ENCODE assay signal across 8 mouse cellular contexts in genomic region chr4:106614180-106614797, GRCm38 (mm10). TPM values are rescaled to one million over a fixed set of nuclear protein-coding genes. Genes with fewer than 3 reads are reported as not detected.
A peak's percentile ranks its signal among the peaks of the same experiment; 100 is the strongest.
DNase-seq lines count a peak whose midpoint lies in the region; ATAC-seq and TF ChIP-seq lines count a peak whose summit lies in the region.

No protein-coding gene starts in this region.

- TF ChIP-seq EP300 in heart, adult 2 months (IDR thresholded peaks at IDR 0.05; ENCODE audit: insufficient read depth, low read depth, low read length), result no peak

- TF ChIP-seq CTCF in heart, adult 2 months (IDR thresholded peaks at IDR 0.05), result peak; percentile 92

- H3K27ac ChIP-seq in embryonic facial prominence, embryonic 11.5 days (replicated peaks; ENCODE audit: low read depth, low read length), result no peak overlapping the region
- H3K27ac ChIP-seq in heart, adult 2 months, result no peak overlapping the region
- no peak overlapping the region for H3K27ac ChIP-seq in limb, embryonic 13.5 days
- H3K27ac ChIP-seq in midbrain, embryonic 14.5 days (replicated peaks; ENCODE audit: low read depth, low read length), result no peak overlapping the region

- peak; percentile 74 for DNase-seq in 3T3-L1 (ENCODE audit: low read depth, low spot score)
- DNase-seq in adrenal gland, postnatal 14 days, result peak; percentile 80
- peak; percentile 83 for DNase-seq in embryonic facial prominence, embryonic 11.5 days (ENCODE audit: low spot score)
- peak; percentile 36 to 58 for DNase-seq in heart, adult 2 months
- peak; percentile 42 to 73 for DNase-seq in kidney, adult 8-10 months
- peak; percentile 90 for DNase-seq in midbrain, embryonic 14.5 days
- DNase-seq in spleen, postnatal 36 days (ENCODE audit: low spot score in 2 of 2), result peak; percentile 30 to 32

- H3K4me2 ChIP-seq in embryonic facial prominence, embryonic 11.5 days (ENCODE audit: low read depth, low read length), result no peak overlapping the region
- no peak overlapping the region for H3K4me2 ChIP-seq in limb, embryonic 13.5 days (replicated peaks)
- no peak overlapping the region for H3K4me2 ChIP-seq in midbrain, embryonic 14.5 days (ENCODE audit: low read length)

- H3K4me3 ChIP-seq in embryonic facial prominence, embryonic 11.5 days (ENCODE audit: low read depth, low read length), result no peak overlapping the region
- H3K4me3 ChIP-seq in heart, adult 2 months, result no peak overlapping the region
- no peak overlapping the region for H3K4me3 ChIP-seq in limb, embryonic 13.5 days
- H3K4me3 ChIP-seq in midbrain, embryonic 14.5 days (replicated peaks; ENCODE audit: low read depth, low read length), result no peak overlapping the region

- H3K9ac ChIP-seq in embryonic facial prominence, embryonic 11.5 days (replicated peaks; ENCODE audit: low read length), result no peak overlapping the region
- no peak overlapping the region for H3K9ac ChIP-seq in heart, adult 2 months (ENCODE audit: low read depth, low read length)
- no peak overlapping the region for H3K9ac ChIP-seq in limb, embryonic 13.5 days
- no peak overlapping the region for H3K9ac ChIP-seq in midbrain, embryonic 14.5 days (replicated peaks; ENCODE audit: low read length)

- H3K79me2 ChIP-seq in heart, adult 2 months (replicated peaks; ENCODE audit: control insufficient read depth, insufficient read depth, low read length), result no peaks in the 10 kb centered on the region

- ATAC-seq in embryonic facial prominence, embryonic 11.5 days (replicated peaks; ENCODE audit: insufficient number of reproducible peaks, low FRiP score, low TSS enrichment, low read depth), result peak; percentile 68; the same call in 1 of the 2 replicates
- peak; percentile 71 for ATAC-seq in limb, embryonic 13.5 days (ENCODE audit: low FRiP score, low read depth)
- peak; percentile 69; the same call in 1 of the 2 replicates for ATAC-seq in midbrain, embryonic 14.5 days (ENCODE audit: low FRiP score, low TSS enrichment)

- no peaks in the 10 kb centered on the region; the same call in 1 of the 2 replicates for H3K4me1 ChIP-seq in embryonic facial prominence, embryonic 11.5 days (ENCODE audit: control insufficient read depth, insufficient read depth, low read length)
- H3K4me1 ChIP-seq in heart, adult 2 months (ENCODE audit: control insufficient read depth, insufficient read depth, low read length), result no peaks in the 10 kb centered on the region
- peaks cover 10% of the 10 kb centered on the region for H3K4me1 ChIP-seq in limb, embryonic 13.5 days
- H3K4me1 ChIP-seq in midbrain, embryonic 14.5 days (ENCODE audit: control insufficient read depth, insufficient read depth, low read length), result peaks cover 6% of the 10 kb centered on the region; the same call in 1 of the 2 replicates

- no peaks in the 10 kb centered on the region for H3K36me3 ChIP-seq in embryonic facial prominence, embryonic 11.5 days (replicated peaks; ENCODE audit: control insufficient read depth, insufficient read depth, low read depth, low read length)
- no peaks in the 10 kb centered on the region for H3K36me3 ChIP-seq in heart, adult 2 months (ENCODE audit: control insufficient read depth, insufficient read depth, low read length)
- no peaks in the 10 kb centered on the region for H3K36me3 ChIP-seq in limb, embryonic 13.5 days
- no peaks in the 10 kb centered on the region for H3K36me3 ChIP-seq in midbrain, embryonic 14.5 days (ENCODE audit: control insufficient read depth, insufficient read depth, low read length)

- H3K9me3 ChIP-seq in embryonic facial prominence, embryonic 11.5 days (replicated peaks; ENCODE audit: control insufficient read depth, low read length), result no peaks in the 10 kb centered on the region
- no peaks in the 10 kb centered on the region for H3K9me3 ChIP-seq in limb, embryonic 13.5 days
- no peaks in the 10 kb centered on the region for H3K9me3 ChIP-seq in midbrain, embryonic 14.5 days (ENCODE audit: control insufficient read depth, low read length)

- H3K27me3 ChIP-seq in embryonic facial prominence, embryonic 11.5 days (ENCODE audit: control insufficient read depth, insufficient read depth, low read length), result no peaks in the 10 kb centered on the region
- no peaks in the 10 kb centered on the region for H3K27me3 ChIP-seq in heart, adult 2 months (ENCODE audit: control insufficient read depth, insufficient read depth, low read length)
- H3K27me3 ChIP-seq in limb, embryonic 13.5 days, result peaks cover 9% of the 10 kb centered on the region
- peaks cover 5% of the 10 kb centered on the region; the same call in 1 of the 2 replicates for H3K27me3 ChIP-seq in midbrain, embryonic 14.5 days (ENCODE audit: control insufficient read depth, insufficient read depth, low read length)

- intact Hi-C loops in heart, adult 2 months (cut with DNase I), result loop anchor here (1.0 kb wide), 1 partner anchor 94 kb away; no protein-coding TSS in a partner anchor

- 39% methylated on average over 7 of the region's 7 CpGs for WGBS in embryonic facial prominence, embryonic 11.5 days
- 50% methylated on average over 7 of the region's 7 CpGs for WGBS in heart, adult 2 months
- 40% methylated on average over 7 of the region's 7 CpGs for WGBS in limb, embryonic 13.5 days
- 42% methylated on average over 7 of the region's 7 CpGs for WGBS in midbrain, embryonic 14.5 days

- TF ChIP-seq POLR2A in heart, adult 2 months (IDR thresholded peaks at IDR 0.05; ENCODE audit: insufficient read depth, low read depth, low read length), result no peak

RNA-seq across cellular contexts. Expression of gene Lexm, which starts 2.8 kb away (rescaled TPM):
- not detected in 2 replicates for total RNA-seq in adrenal gland, postnatal 14 days (2021)
- 0.48 TPM in 1 of 2 replicates, not detected in the other for polyA plus RNA-seq in embryonic facial prominence, embryonic 11.5 days (2014; fragmentation: Nextera tagmentation; extraction: Ambion mirVana)
- not detected for total RNA-seq in heart, adult 2 months (2021)
- not detected in 2 replicates for polyA plus RNA-seq in heart, adult 2 months (2012; rRNA removed)
- 0.11 and 0.42 TPM in 2 replicates for polyA plus RNA-seq in limb, embryonic 13.5 days (2015; fragmentation: Nextera tagmentation; extraction: Ambion mirVana)
- not detected in 2 replicates for polyA plus RNA-seq in midbrain, embryonic 14.5 days (2014; fragmentation: Nextera tagmentation; extraction: Ambion mirVana)

RNA-seq across cellular contexts. Expression of gene Ttc22, which starts 7.9 kb away (rescaled TPM):
- total RNA-seq in adrenal gland, postnatal 14 days (2021), result not detected in 2 replicates
- 0.10 and 0.33 TPM in 2 replicates for polyA plus RNA-seq in embryonic facial prominence, embryonic 11.5 days (2014; fragmentation: Nextera tagmentation; extraction: Ambion mirVana)
- not detected for total RNA-seq in heart, adult 2 months (2021)
- polyA plus RNA-seq in heart, adult 2 months (2012; rRNA removed), result 0.15 and 0.21 TPM in 2 replicates
- polyA plus RNA-seq in limb, embryonic 13.5 days (2015; fragmentation: Nextera tagmentation; extraction: Ambion mirVana), result 1.2 and 2.0 TPM in 2 replicates
- polyA plus RNA-seq in midbrain, embryonic 14.5 days (2014; fragmentation: Nextera tagmentation; extraction: Ambion mirVana), result 3.3 and 3.5 TPM in 2 replicates

RNA-seq across cellular contexts. Expression of gene Pars2, which starts 36.6 kb away (rescaled TPM):
- total RNA-seq in adrenal gland, postnatal 14 days (2021), result 6.3 and 8.6 TPM in 2 replicates
- 14.9 and 16.0 TPM in 2 replicates for polyA plus RNA-seq in embryonic facial prominence, embryonic 11.5 days (2014; fragmentation: Nextera tagmentation; extraction: Ambion mirVana)
- total RNA-seq in heart, adult 2 months (2021), result 1 to 10 TPM; 4.9 to 5.9 TPM
- 6.7 and 11.5 TPM in 2 replicates for polyA plus RNA-seq in heart, adult 2 months (2012; rRNA removed)
- polyA plus RNA-seq in limb, embryonic 13.5 days (2015; fragmentation: Nextera tagmentation; extraction: Ambion mirVana), result 13.6 and 15.6 TPM in 2 replicates
- polyA plus RNA-seq in midbrain, embryonic 14.5 days (2014; fragmentation: Nextera tagmentation; extraction: Ambion mirVana), result 7.8 and 8.8 TPM in 2 replicates

RNA-seq across cellular contexts. Expression of gene Dhcr24, which starts 53.5 kb away (rescaled TPM):
- total RNA-seq in adrenal gland, postnatal 14 days (2021), result 48.8 and 110 TPM in 2 replicates
- polyA plus RNA-seq in embryonic facial prominence, embryonic 11.5 days (2014; fragmentation: Nextera tagmentation; extraction: Ambion mirVana), result 21.8 and 22.2 TPM in 2 replicates
- total RNA-seq in heart, adult 2 months (2021), result 1 to 10 TPM; 1.4 to 4.0 TPM
- polyA plus RNA-seq in heart, adult 2 months (2012; rRNA removed), result 5.2 and 5.4 TPM in 2 replicates
- 5.5 and 6.0 TPM in 2 replicates for polyA plus RNA-seq in limb, embryonic 13.5 days (2015; fragmentation: Nextera tagmentation; extraction: Ambion mirVana)
- 18.2 and 20.9 TPM in 2 replicates for polyA plus RNA-seq in midbrain, embryonic 14.5 days (2014; fragmentation: Nextera tagmentation; extraction: Ambion mirVana)

Comparison
In these comparisons a context has a peak if more than half of its experiments do, and no peak if none do; other contexts are left out.
1. DNase-seq: peak in every context shown above with its lines; median percentile 90 in midbrain, embryonic 14.5 days; 83 in embryonic facial prominence, embryonic 11.5 days; 80 in adrenal gland, postnatal 14 days; 74 in 3T3-L1; 58 in kidney, adult 8-10 months; 47 in heart, adult 2 months; 31 in spleen, postnatal 36 days.